Mouse (Mus musculus) heart, embryonic 10.5 days (tissue): ENCODE results near the gene Map1b. TPM values are rescaled to one million over a fixed set of nuclear protein-coding genes. Genes with fewer than 3 reads are reported as not detected.

ENCODE experiments used
- DNase-seq: peaks from one replicate; pipeline ENCODE4 v3.0.0-alpha.2; 2017; ENCODE audit warnings: low spot score
- H3K27ac ChIP-seq: fragments of 300-500 bp; sonication (generic); 2 replicates; pipeline ENCODE4 v1.5.1; 2016; ENCODE audit warnings: mild to moderate bottlenecking
- H3K27me3 ChIP-seq: fragments of 300-500 bp; sonication (generic); 2 replicates; pipeline ENCODE4 v1.6.1; 2016; ENCODE audit warnings: mild to moderate bottlenecking; ENCODE audit not compliant: poor library complexity, insufficient read depth, severe bottlenecking
- H3K36me3 ChIP-seq: fragments of 300-500 bp; sonication (generic); 2 replicates; pipeline ENCODE4 v1.6.1; 2016; ENCODE audit warnings: mild to moderate bottlenecking, moderate library complexity
- H3K4me1 ChIP-seq: fragments of 300-500 bp; sonication (generic); 2 replicates; pipeline ENCODE4 v1.6.1; 2016; ENCODE audit warnings: mild to moderate bottlenecking
- H3K4me3 ChIP-seq: fragments of 300-500 bp; sonication (generic); 2 replicates; pipeline ENCODE4 v1.5.1; 2016; ENCODE audit warnings: mild to moderate bottlenecking, moderate library complexity
- H3K9me3 ChIP-seq: fragments of 300-500 bp; sonication (generic); 2 replicates; pipeline ENCODE4 v1.6.1; 2016; ENCODE audit warnings: mild to moderate bottlenecking, moderate library complexity
- WGBS: fragments of 180-500 bp; shearing (Covaris S2); methylation state at CpG from one replicate; pipeline ENCODE4 v1.1.7; 2016; 5-methylcytosine and 5-hydroxymethylcytosine counted together
- polyA plus RNA-seq: library from polyadenylated mRNA; unstranded; fragments of >200 nt; fragmentation: Nextera tagmentation; extraction: Ambion mirVana; gene quantifications from 2 replicates; pipeline ENCODE4 v1.2.1, GENCODE M21; 2016

Gene Map1b
- polyA plus RNA-seq, 1 experiment from 2014 or later, result 186 TPM

GRCm38 (mm10) chr13:99470084-99470483, 46.3 kb downstream of the Map1b start:
- Histone ChIP-seq H3K4me1 (peaks cover 13% of the 10 kb centered on the region; the same call in 1 of the 2 replicates), H3K27me3 (no peaks in the 10 kb centered on the region), H3K4me3 (no peak overlapping the region), H3K36me3 (peaks cover 15% of the 10 kb centered on the region; the same call in 1 of the 2 replicates), H3K9me3 (no peaks in the 10 kb centered on the region), H3K27ac (no peak overlapping the region)
- no peak for DNase-seq
- 89% methylated on average over 7 of the region's 7 CpGs for WGBS

- H3K4me1 ChIP-seq, result peaks cover 9% of the 10 kb centered on the region; the same call in 1 of the 2 replicates
- H3K9me3 ChIP-seq, result no peaks in the 10 kb centered on the region
- peaks cover 15% of the 10 kb centered on the region for H3K36me3 ChIP-seq
- H3K27me3 ChIP-seq, result no peaks in the 10 kb centered on the region
- 76% methylated on average over 2 of the region's 2 CpGs for WGBS
- no peak for DNase-seq
- H3K4me3 ChIP-seq, result no peak overlapping the region
- no peak overlapping the region for H3K27ac ChIP-seq
Measured at GRCm38 (mm10) chr13:99468267-99468666, 48.1 kb downstream of the Map1b start.

GRCm38 (mm10) chr13:99466811-99467315, 49.5 kb downstream of the Map1b start:
- Histone ChIP-seq H3K9me3 (no peaks in the 10 kb centered on the region), H3K4me1 (peaks cover 9% of the 10 kb centered on the region; the same call in 1 of the 2 replicates), H3K27me3 (no peaks in the 10 kb centered on the region), H3K36me3 (peaks cover 12% of the 10 kb centered on the region), H3K4me3 (no peak overlapping the region), H3K27ac (no peak overlapping the region)
- 75% methylated on average over 6 of the region's 6 CpGs for WGBS
- DNase-seq, result no peak

DNA sequence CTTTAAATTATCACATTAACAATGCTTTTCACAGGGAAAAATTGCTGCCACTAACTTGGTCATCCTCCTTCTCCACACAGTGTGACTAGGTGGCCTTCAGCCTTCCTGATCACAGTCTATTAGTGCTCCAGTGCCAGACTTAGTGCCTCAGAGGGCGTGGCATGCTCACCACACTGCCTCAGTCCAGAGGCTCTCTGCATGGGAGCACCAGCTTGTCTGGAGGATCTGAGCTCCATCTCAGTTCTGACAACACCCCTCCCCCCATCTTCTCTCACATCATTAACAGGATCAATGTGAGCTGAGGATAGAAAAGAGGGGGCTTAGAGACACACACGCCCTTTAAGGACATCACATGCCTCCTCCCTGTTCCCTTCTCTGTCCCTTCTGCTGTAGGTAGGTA, 50.3 kb downstream of the Map1b start:
- 57% methylated on average over 2 of the region's 2 CpGs for WGBS
- H3K27me3 ChIP-seq, result no peaks in the 10 kb centered on the region

GRCm38 (mm10) chr13:99464551-99464950, 51.8 kb downstream of the Map1b start:
- no peak for DNase-seq
- H3K9me3 ChIP-seq, result no peaks in the 10 kb centered on the region
- H3K4me1 ChIP-seq, result peaks cover 9% of the 10 kb centered on the region; the same call in 1 of the 2 replicates
- 83% methylated on average over 4 of the region's 4 CpGs for WGBS
- H3K36me3 ChIP-seq, result peaks cover 17% of the 10 kb centered on the region
- no peaks in the 10 kb centered on the region for H3K27me3 ChIP-seq
- H3K27ac ChIP-seq, result no peak overlapping the region
- H3K4me3 ChIP-seq, result no peak overlapping the region

More for the DNA sequence above, 50.3 kb downstream of the Map1b start:
- DNase-seq, result no peak
- no peaks in the 10 kb centered on the region for H3K9me3 ChIP-seq
- peaks cover 9% of the 10 kb centered on the region; the same call in 1 of the 2 replicates for H3K4me1 ChIP-seq
- H3K4me3 ChIP-seq, result no peak overlapping the region
- H3K27ac ChIP-seq, result no peak overlapping the region
- peaks cover 14% of the 10 kb centered on the region for H3K36me3 ChIP-seq

DNA sequence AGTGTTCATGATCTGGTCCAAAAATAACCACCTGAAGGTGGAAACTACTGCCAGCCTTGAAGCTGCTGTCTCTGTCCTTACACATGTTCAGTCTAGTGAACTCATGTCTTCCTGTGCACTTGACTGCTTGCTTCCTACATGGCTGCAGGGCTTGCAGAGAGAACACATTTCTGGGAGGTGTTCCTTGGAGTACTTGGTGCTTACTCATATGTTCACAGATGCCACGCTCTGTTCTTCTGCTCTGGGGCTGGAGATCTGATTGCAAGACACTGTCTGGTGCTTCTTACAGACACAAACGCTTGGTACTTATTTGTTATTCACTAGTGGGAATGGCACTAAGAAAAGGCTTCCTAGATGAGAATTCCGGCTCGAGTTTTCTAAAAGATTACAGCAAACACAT, 54.5 kb downstream of the Map1b start:
- no peaks in the 10 kb centered on the region for H3K27me3 ChIP-seq
- H3K27ac ChIP-seq, result no peak overlapping the region
- H3K9me3 ChIP-seq, result no peaks in the 10 kb centered on the region
- peaks cover 17% of the 10 kb centered on the region for H3K36me3 ChIP-seq
- peaks cover 12% of the 10 kb centered on the region; the same call in 1 of the 2 replicates for H3K4me1 ChIP-seq
- WGBS, result 90% methylated on average over 4 of the region's 4 CpGs
- no peak overlapping the region for H3K4me3 ChIP-seq
- DNase-seq, result no peak

- no peaks in the 10 kb centered on the region for H3K27me3 ChIP-seq
- H3K4me1 ChIP-seq, result peaks cover 13% of the 10 kb centered on the region
- no peak for DNase-seq
- H3K36me3 ChIP-seq, result peaks cover 17% of the 10 kb centered on the region
- H3K4me3 ChIP-seq, result no peak overlapping the region
- H3K27ac ChIP-seq, result no peak overlapping the region
- H3K9me3 ChIP-seq, result no peaks in the 10 kb centered on the region
- 85% methylated on average over 4 of the region's 4 CpGs for WGBS
Measured at GRCm38 (mm10) chr13:99459612-99460011, 56.7 kb downstream of the Map1b start.

DNA sequence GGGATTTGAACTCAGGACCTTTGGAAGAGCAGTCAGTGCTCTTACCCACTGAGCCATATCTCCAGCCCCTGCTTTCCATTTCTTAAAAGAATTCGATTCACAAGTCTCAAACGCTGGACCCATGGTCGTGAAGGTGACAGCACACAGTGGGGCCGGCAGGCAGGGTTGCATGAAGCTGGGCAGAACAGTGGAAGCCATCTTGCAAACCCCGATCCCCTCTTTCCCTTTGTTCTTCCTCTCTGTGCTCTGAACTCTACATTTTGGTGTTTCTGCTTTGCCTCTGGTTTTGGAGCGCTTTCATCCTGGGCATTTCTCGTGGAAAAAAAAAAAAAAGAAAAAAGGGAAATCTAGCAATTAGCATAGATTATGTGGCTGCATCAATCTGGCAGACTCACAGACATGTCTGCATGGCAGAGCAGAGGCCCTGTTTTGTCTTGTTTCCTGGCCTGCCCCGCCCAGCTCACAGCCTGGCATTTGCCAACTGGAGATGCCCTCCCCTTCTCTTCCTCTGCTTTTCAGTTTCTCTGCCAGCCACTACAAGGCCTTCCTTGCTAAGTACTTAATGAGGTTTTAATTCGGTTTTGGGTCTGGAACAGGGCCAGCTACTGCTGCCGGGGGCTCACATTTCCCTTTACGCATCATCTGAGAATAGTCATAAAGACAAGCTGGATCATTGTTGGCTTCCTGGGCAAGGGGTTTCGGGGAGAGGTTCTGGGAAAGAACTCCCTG, 57.5 kb downstream of the Map1b start:
- peaks cover 17% of the 10 kb centered on the region for H3K36me3 ChIP-seq
- 83% methylated on average over 12 of the region's 12 CpGs for WGBS
- H3K4me3 ChIP-seq, result no peak overlapping the region
- DNase-seq, result no peak
- no peaks in the 10 kb centered on the region for H3K27me3 ChIP-seq
- no peak overlapping the region for H3K27ac ChIP-seq
- H3K9me3 ChIP-seq, result no peaks in the 10 kb centered on the region
- H3K4me1 ChIP-seq, result peaks cover 13% of the 10 kb centered on the region

- H3K27me3 ChIP-seq, result no peaks in the 10 kb centered on the region
- no peak overlapping the region for H3K27ac ChIP-seq
- H3K4me3 ChIP-seq, result no peak overlapping the region
- no peak for DNase-seq
- H3K4me1 ChIP-seq, result peaks cover 21% of the 10 kb centered on the region
- H3K36me3 ChIP-seq, result peaks cover 11% of the 10 kb centered on the region; the same call in 1 of the 2 replicates
- no peaks in the 10 kb centered on the region for H3K9me3 ChIP-seq
- WGBS, result 69% methylated on average over 7 of the region's 7 CpGs
Measured at GRCm38 (mm10) chr13:99454977-99455376, 61.4 kb downstream of the Map1b start.

- WGBS, result 83% methylated on average over 3 of the region's 3 CpGs
- H3K36me3 ChIP-seq, result peaks cover 11% of the 10 kb centered on the region; the same call in 1 of the 2 replicates
Measured at GRCm38 (mm10) chr13:99452444-99452843, 63.9 kb downstream of the Map1b start.

GRCm38 (mm10) chr13:99451276-99451675, 65.1 kb downstream of the Map1b start:
- DNase-seq, result no peak
- Histone ChIP-seq H3K9me3 (no peaks in the 10 kb centered on the region), H3K4me3 (no peak overlapping the region), H3K36me3 (peaks cover 17% of the 10 kb centered on the region; the same call in 1 of the 2 replicates), H3K4me1 (peaks cover 26% of the 10 kb centered on the region), H3K27me3 (no peaks in the 10 kb centered on the region), H3K27ac (no peak overlapping the region)
- WGBS, result 80% methylated on average over 5 of the region's 5 CpGs

More at GRCm38 (mm10) chr13:99452444-99452843, 63.9 kb downstream of the Map1b start:
- Histone ChIP-seq H3K27me3 (no peaks in the 10 kb centered on the region), H3K4me1 (peaks cover 21% of the 10 kb centered on the region), H3K27ac (no peak overlapping the region), H3K4me3 (no peak overlapping the region), H3K9me3 (no peaks in the 10 kb centered on the region)
- DNase-seq, result no peak

DNA sequence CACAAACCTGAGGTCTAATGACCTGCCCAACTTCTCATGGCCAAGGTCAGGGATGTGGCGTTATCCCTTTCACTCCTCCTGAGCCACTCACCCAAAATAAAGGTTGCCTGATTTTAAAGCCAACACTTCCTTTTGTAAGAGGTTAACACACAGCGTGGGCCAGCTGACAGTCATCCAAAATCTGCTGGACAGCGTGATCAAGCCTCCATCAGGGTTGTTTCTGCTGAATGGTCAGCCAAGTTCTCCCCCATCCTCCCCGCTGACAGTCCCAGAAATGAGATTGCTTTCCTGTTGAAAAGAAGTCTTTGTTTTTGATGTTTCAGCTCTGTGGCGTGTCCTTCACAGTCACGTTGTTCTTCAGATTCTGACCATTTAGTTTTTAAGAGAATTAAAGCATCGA, 65.6 kb downstream of the Map1b start:
- 74% methylated on average over 7 of the region's 7 CpGs for WGBS
- no peak overlapping the region for H3K4me3 ChIP-seq
- no peak overlapping the region for H3K27ac ChIP-seq

GRCm38 (mm10) chr13:99449547-99449946, 66.8 kb downstream of the Map1b start:
- no peak for DNase-seq

More for the DNA sequence above, 65.6 kb downstream of the Map1b start:
- Histone ChIP-seq H3K27me3 (no peaks in the 10 kb centered on the region), H3K4me1 (peaks cover 31% of the 10 kb centered on the region), H3K9me3 (no peaks in the 10 kb centered on the region), H3K36me3 (peaks cover 17% of the 10 kb centered on the region; the same call in 1 of the 2 replicates)
- no peak for DNase-seq

More at GRCm38 (mm10) chr13:99449547-99449946, 66.8 kb downstream of the Map1b start:
- WGBS, result 81% methylated on average over 4 of the region's 4 CpGs
- Histone ChIP-seq H3K9me3 (no peaks in the 10 kb centered on the region), H3K27me3 (no peaks in the 10 kb centered on the region), H3K36me3 (peaks cover 17% of the 10 kb centered on the region; the same call in 1 of the 2 replicates), H3K4me1 (peaks cover 33% of the 10 kb centered on the region), H3K4me3 (no peak overlapping the region), H3K27ac (no peak overlapping the region)
